Mouse (Mus musculus): Measurements from ENCODE around the gene Spsb4. TPM values are rescaled to one million over a fixed set of nuclear protein-coding genes. Genes with fewer than 3 reads are reported as not detected.

Spsb4 gene
- total and polyA plus RNA-seq, 3 experiments = not detected

GRCm38 (mm10) chr9:97001458-97001857 lies 17.2 kb downstream of the Spsb4 start:
- Histone ChIP-seq H3K27me3 (ENCODE audit: control insufficient read depth in 1 of 2, insufficient read depth in 2 of 2, low read length in 2 of 2) (no peaks in the 10 kb centered on the region), H3K79me2 (ENCODE audit: control insufficient read depth, insufficient read depth, low read length, poor library complexity) (no peaks in the 10 kb centered on the region), H3K4me1 (ENCODE audit: control insufficient read depth in 1 of 2, insufficient read depth in 2 of 2, low read length in 2 of 2) (no peaks in the 10 kb centered on the region), H3K27ac (ENCODE audit: control insufficient read depth, low read depth, low read length) (no peak overlapping the region), H3K9me3 (replicated peaks; ENCODE audit: insufficient read depth, low read length) (no peaks in the 10 kb centered on the region), H3K9ac (ENCODE audit: control insufficient read depth, low read depth, low read length, poor library complexity, severe bottlenecking) (no peak overlapping the region), H3K36me3 (ENCODE audit: control insufficient read depth in 1 of 2, insufficient read depth in 2 of 2, low read length in 2 of 2) (no peaks in the 10 kb centered on the region), H3K4me3 (ENCODE audit: control insufficient read depth in 1 of 2, insufficient read depth in 1 of 2, low read depth in 2 of 2, low read length in 2 of 2) (no peak overlapping the region)
- DNase-seq (ENCODE audit: low read depth, low spot score) = no peak
- TF ChIP-seq MAX (IDR thresholded peaks at IDR 0.05; ENCODE audit: low read length) (no peak), EP300 (IDR thresholded peaks at IDR 0.05; ENCODE audit: low read depth in 1 of 2, low read length in 2 of 2) (no peak), CHD1 (IDR thresholded peaks at IDR 0.05; ENCODE audit: low read depth, low read length) (no peak), E2F4 (IDR thresholded peaks at IDR 0.05; ENCODE audit: borderline replicate concordance, low read depth, low read length) (no peak), MYC (IDR thresholded peaks at IDR 0.05; ENCODE audit: low read depth, low read length) (no peak), GATA1 (IDR thresholded peaks at IDR 0.05; ENCODE audit: low read depth, low read length) (no peak), ELF1 (IDR thresholded peaks at IDR 0.05; ENCODE audit: low read depth, low read length) (no peak), KAT2A (conservative IDR thresholded peaks at IDR 0.05; ENCODE audit: low read depth, low read length) (no peak), TBP (IDR thresholded peaks at IDR 0.05; ENCODE audit: low read depth, low read length) (no peak), CHD2 (IDR thresholded peaks at IDR 0.05; ENCODE audit: low read length) (no peak), ZKSCAN1 (IDR thresholded peaks at IDR 0.05; ENCODE audit: low read depth, low read length) (no peak), ZMIZ1 (IDR thresholded peaks at IDR 0.05; ENCODE audit: low read depth, low read length) (no peak), UBTF (IDR thresholded peaks at IDR 0.05; ENCODE audit: borderline replicate concordance, insufficient read depth, low read depth, low read length) (no peak), ZC3H11A (IDR thresholded peaks at IDR 0.05; ENCODE audit: low read depth, low read length) (no peak), TCF12 (IDR thresholded peaks at IDR 0.05; ENCODE audit: low read depth, low read length) (no peak), MEF2A (IDR thresholded peaks at IDR 0.05; ENCODE audit: extremely low read depth, insufficient replicate concordance, low read depth, low read length, poor library complexity, severe bottlenecking) (no peak), POLR2AphosphoS2 (IDR thresholded peaks at IDR 0.05; ENCODE audit: low read length) (no peak), HCFC1 (IDR thresholded peaks at IDR 0.05; ENCODE audit: low read depth, low read length) (no peak)

GRCm38 (mm10) chr9:96995717-96996116 lies 22.9 kb downstream of the Spsb4 start:
- H3K79me2 ChIP-seq (ENCODE audit: control insufficient read depth, insufficient read depth, low read length, poor library complexity) = no peaks in the 10 kb centered on the region
- no peaks in the 10 kb centered on the region for H3K36me3 ChIP-seq (ENCODE audit: control insufficient read depth in 1 of 2, insufficient read depth in 2 of 2, low read length in 2 of 2)
- H3K9me3 ChIP-seq (replicated peaks; ENCODE audit: insufficient read depth, low read length) = no peaks in the 10 kb centered on the region
- no peaks in the 10 kb centered on the region for H3K4me1 ChIP-seq (ENCODE audit: control insufficient read depth in 1 of 2, insufficient read depth in 2 of 2, low read length in 2 of 2)
- no peak for TF ChIP-seq MYC (IDR thresholded peaks at IDR 0.05; ENCODE audit: low read depth, low read length)
- TF ChIP-seq RCOR1 (IDR thresholded peaks at IDR 0.05; ENCODE audit: low read depth, low read length) = no peak
- TF ChIP-seq E2F4 (IDR thresholded peaks at IDR 0.05; ENCODE audit: borderline replicate concordance, low read depth, low read length) = no peak
- no peak for TF ChIP-seq POLR2AphosphoS5 (IDR thresholded peaks at IDR 0.05; ENCODE audit: borderline replicate concordance, low read depth, low read length)
- no peak for TF ChIP-seq NELFE (IDR thresholded peaks at IDR 0.05; ENCODE audit: low read depth, low read length)
- no peak for TF ChIP-seq ZMIZ1 (IDR thresholded peaks at IDR 0.05; ENCODE audit: low read depth, low read length)
- no peak for TF ChIP-seq GATA1 (IDR thresholded peaks at IDR 0.05; ENCODE audit: low read depth, low read length)
- H3K27me3 ChIP-seq (ENCODE audit: control insufficient read depth in 1 of 2, insufficient read depth in 2 of 2, low read length in 2 of 2) = no peaks in the 10 kb centered on the region
- H3K9ac ChIP-seq (ENCODE audit: control insufficient read depth, low read depth, low read length, poor library complexity, severe bottlenecking) = no peak overlapping the region
- no peak overlapping the region for H3K27ac ChIP-seq (ENCODE audit: control insufficient read depth, low read depth, low read length)
- no peak for DNase-seq (ENCODE audit: low read depth, low spot score)
- H3K4me3 ChIP-seq (ENCODE audit: control insufficient read depth in 1 of 2, insufficient read depth in 1 of 2, low read depth in 2 of 2, low read length in 2 of 2) = no peak overlapping the region

Measured in MEL (cell line).